Mouse (Mus musculus): ENCODE measurements around the gene Kif5a.

GRCm38 (mm10) chr10:127312858-127313257 lies 49.7 kb upstream of the Kif5a start:
- no peak for TF ChIP-seq CTCF (IDR thresholded peaks at IDR 0.05; ENCODE audit: low read depth)
- TF ChIP-seq EP300 (optimal IDR thresholded peaks at IDR 0.05), result no peak
